Mouse (Mus musculus) cerebral cortex, adult 2 months (tissue): Measurements from ENCODE around the gene Cxcl14.

Experiments used
- WGBS: fragments of 180-500 bp; shearing (Covaris S2); methylation state at CpG from one replicate; pipeline ENCODE4 v1.1.7; 2018; 5-methylcytosine and 5-hydroxymethylcytosine counted together

Cxcl14 gene

GRCm38 (mm10) chr13:56295943-56296658 lies at the start of gene Cxcl14:
Gene Cxcl14, minus strand, starts transcription at chr13:56296551.
- WGBS: 2% methylated on average over 74 of the region's 76 CpGs

DNA sequence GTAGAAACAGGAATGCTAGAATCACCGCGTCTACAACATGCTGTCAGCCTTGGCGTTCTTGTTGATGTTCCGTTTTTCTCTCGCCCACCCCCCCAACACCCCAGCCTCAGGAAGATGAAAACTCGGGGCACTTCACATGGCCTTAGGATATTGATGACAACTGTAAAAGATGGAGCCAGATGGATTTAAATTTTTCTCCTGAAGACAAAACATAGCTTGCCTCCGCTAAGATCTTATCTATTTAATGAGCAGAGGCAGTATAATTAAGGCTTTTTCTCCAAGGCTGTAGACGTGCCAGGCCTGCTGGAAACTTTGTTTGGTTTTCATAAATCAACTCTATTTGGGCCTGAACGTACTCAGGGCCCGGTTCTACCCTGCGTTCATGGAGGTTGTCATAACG lies 48.0 kb upstream of the Cxcl14 start:
- WGBS: 78% methylated on average over 12 of the region's 12 CpGs

GRCm38 (mm10) chr13:56342491-56342890 lies 46.1 kb upstream of the Cxcl14 start:
- WGBS: 54% methylated on average over 10 of the region's 10 CpGs

DNA sequence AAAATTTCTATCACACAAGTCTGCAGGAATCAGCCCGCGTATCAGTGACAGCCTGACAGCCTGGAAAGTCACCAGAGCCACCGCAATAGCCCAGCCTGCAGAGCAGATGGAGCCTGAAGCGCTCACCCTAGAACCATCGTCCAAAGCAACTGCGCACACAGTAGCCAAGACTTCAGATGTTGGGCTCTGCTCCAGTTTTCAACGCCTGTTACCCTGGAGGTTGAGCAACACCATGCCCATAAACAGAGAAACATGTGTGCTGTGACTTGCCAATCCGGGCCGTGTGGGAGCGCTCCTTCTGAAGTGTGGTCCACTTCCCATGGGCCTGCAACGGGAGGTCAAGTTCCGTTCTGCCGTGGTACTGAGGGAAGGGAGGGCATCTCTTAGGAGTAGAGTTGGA lies 44.2 kb upstream of the Cxcl14 start:
- WGBS: 76% methylated on average over 13 of the region's 13 CpGs

DNA sequence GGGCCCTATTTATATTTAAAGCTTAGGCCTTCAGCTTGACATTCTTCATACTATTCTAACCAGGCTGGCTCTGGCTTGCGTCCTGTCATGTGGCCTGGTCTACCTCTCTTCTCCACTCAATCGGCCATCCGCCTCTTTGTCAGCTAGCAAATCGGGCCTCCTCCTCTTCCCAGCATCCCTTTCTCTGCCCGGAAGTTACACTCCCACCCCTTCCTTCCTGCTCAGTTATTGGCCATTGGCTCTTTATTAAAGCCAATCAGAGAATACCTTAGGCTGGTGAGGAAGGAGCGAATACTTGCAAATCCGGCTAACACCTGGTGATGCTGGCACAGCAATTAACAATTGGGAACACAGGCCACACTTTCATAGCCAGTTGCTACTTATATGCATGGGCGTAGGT lies 43.5 kb upstream of the Cxcl14 start:
- WGBS: 89% methylated on average over 8 of the region's 8 CpGs

- WGBS: 44% methylated on average over 8 of the region's 8 CpGs
Measured at GRCm38 (mm10) chr13:56336982-56337381, 40.6 kb upstream of the Cxcl14 start.

DNA sequence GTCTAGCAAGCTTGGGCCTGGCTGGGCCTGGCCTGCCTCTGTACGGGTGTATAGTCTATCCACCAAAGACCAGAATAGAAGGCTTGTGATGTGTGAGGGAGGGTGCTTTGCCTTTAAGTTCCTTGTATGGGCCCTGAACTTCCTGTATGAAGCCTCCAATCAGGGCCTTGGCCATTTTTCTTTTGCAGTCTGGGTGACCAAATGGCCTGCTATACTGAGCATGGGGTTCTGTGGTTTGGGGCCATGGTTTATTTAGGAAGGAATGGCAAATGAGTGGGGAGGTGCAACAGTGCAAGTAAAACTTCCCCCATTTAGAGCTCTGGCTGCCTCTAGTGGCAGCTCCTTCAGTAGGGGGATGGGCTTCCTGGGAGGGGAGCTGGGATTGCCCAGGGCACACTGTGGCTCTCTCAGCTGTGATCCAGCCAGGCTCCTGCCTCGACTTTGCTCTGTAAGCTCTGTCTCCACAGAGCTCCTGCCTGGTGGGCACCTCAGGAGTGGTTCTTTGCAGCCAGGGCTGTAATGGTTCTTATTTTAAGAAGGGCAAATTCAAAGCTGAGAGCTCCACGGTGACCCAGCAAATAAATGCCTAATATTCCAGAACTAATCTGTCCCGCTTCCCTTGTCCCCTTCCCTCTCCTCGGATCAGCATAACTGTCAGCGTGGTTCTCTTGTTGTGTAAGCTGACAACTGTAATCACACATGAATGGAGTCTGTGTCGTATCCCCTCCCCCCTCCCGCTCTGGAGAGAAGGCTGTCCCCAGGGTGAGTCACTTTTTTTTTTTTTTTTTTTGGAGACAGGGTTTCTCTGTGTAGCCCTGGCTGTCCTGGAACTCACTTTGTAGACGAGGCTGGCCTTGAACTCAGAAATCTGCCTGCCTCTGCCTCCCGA lies 38.7 kb upstream of the Cxcl14 start:
- 65% methylated on average over 10 of the region's 10 CpGs for WGBS

DNA sequence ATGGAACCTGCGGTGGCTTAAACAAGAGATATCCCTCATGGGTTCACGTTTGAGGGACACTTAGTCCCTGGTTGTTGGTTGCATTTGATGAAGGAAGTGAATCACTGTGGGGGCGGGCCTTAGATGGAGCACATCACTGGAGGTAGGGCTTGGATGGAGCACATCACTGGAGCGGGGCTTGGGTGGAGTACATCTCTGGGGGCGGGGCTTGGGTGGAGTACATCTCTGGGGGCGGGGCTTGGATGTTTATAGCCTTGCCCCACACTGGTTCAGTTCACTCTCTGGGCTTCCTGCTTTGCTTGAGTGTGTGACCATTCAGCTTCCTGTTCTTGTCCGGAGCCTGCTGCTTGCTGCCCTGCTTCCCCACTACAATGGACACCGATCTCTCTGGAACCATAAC lies 37.9 kb upstream of the Cxcl14 start:
- 82% methylated on average over 8 of the region's 8 CpGs for WGBS

GRCm38 (mm10) chr13:56332356-56332755 lies 36.0 kb upstream of the Cxcl14 start:
- 90% methylated on average over 6 of the region's 6 CpGs for WGBS

- 63% methylated on average over 10 of the region's 10 CpGs for WGBS
Measured at GRCm38 (mm10) chr13:56330603-56331455, 34.5 kb upstream of the Cxcl14 start.

- 62% methylated on average over 6 of the region's 6 CpGs for WGBS
Measured at GRCm38 (mm10) chr13:56329769-56330168, 33.4 kb upstream of the Cxcl14 start.

GRCm38 (mm10) chr13:56329165-56329564 lies 32.8 kb upstream of the Cxcl14 start:
- 88% methylated on average over 6 of the region's 6 CpGs for WGBS

DNA sequence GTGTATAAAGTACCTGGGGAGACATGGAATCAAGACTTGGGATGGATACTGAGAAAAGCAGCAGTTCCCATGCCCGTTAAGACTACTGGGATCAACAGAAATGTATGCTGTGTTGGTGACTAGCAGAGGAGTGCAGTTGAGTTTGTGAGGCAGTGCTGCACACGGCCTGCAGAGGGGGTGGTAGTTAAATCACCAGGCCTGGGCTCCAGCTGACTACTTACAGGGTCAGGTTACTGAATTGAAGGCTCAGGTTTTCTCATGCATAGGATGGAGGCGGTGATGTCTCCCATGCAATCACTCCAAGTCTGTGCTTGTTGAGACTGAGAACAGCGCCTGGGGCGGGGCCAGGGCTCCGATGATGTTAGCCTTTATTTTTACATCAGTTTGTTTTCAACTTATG lies 31.4 kb upstream of the Cxcl14 start:
- 56% methylated on average over 6 of the region's 6 CpGs for WGBS

GRCm38 (mm10) chr13:56321635-56322034 lies 25.3 kb upstream of the Cxcl14 start:
- WGBS: 69% methylated on average over 7 of the region's 7 CpGs

GRCm38 (mm10) chr13:56316930-56317329 lies 20.6 kb upstream of the Cxcl14 start:
- 38% methylated on average over 4 of the region's 4 CpGs for WGBS

DNA sequence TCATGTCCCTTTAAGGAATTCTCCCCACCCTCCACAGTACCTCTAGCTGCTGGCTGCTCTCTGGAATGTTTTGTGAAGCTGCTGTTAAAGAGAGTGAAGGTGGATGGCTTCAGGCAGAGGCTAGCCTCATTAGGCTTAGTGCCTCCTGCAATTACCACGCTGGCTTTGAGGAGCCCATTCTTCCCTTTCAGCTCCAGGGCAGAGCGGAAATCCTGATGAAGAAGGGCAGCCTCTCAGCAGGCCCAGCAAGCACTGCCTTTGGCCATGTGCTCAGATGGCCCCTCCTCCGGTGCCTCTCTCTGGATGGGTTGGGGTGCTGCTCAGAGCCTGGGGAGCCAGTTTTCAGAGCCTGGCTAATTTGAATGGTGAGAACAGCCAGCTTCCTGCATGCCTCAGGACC lies 18.9 kb upstream of the Cxcl14 start:
- WGBS: 79% methylated on average over 3 of the region's 3 CpGs

DNA sequence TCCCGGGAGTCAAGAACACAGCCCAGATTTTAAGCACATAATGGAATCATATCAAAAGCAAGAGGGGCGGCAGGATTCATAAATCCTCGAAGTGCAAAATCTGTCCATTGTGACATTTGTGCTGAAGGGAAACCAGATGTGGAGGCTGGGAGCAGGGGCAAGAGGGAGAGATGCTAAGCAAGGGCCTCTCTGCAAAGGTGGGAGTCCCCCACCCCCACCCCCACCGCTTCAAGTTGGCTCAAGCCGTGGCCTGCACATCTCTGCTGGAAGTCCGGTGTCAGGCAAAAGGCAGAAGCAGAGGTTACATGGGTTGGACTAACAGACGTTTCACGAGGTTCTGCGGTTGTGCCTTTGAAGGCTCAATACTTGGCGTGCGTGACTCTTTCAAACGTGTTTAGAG lies 8.7 kb upstream of the Cxcl14 start:
- WGBS: 56% methylated on average over 12 of the region's 12 CpGs

DNA sequence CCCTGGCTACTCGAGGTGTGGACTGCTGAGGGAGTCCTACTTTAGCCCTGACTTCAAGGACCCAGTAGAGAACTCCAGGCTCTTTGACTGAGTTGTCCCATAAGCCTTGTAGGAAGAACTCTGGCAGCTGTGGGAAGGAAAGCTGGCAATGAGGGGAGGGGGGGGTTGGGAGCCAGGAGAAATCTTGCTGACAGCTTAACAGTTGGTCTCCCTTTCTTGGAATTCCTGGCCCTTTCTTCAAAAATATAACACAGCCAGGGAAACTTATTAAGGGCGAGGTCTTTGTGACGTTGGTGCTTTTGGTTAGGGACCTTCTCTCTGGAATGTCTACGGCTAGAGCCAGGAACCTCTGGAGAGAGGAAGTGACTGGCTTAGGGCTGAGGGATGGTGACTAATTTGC lies 8.1 kb upstream of the Cxcl14 start:
- 50% methylated on average over 4 of the region's 4 CpGs for WGBS

- WGBS: 71% methylated on average over 11 of the region's 11 CpGs
Measured at GRCm38 (mm10) chr13:56299336-56299735, 3.0 kb upstream of the Cxcl14 start.

DNA sequence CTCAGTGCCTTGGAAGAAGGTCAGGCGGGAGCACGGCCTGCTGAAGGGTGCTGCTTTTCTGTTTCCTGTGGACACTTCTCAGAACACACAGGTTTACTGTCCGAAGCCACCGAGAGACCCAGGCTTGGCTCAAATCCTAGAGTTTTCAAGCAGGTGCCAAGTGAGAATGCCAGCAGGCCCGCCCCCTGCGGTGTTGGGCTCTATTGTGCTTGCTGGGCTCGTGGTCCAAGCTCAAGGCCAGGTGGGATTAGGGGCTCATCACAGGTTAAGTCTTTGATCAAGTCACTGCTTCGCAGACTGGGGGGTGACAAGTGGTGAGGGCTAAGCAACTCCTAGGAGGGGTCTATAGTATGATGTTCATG lies 289 bp upstream of the Cxcl14 start:
- WGBS: 21% methylated on average over 8 of the region's 8 CpGs

- 11% methylated on average over 13 of the region's 13 CpGs for WGBS
Measured at GRCm38 (mm10) chr13:56295586-56295942, 787 bp downstream of the Cxcl14 start.

- 27% methylated on average over 10 of the region's 10 CpGs for WGBS
Measured at GRCm38 (mm10) chr13:56294908-56295307, 1.4 kb downstream of the Cxcl14 start.
